In the genomic region with DNA sequence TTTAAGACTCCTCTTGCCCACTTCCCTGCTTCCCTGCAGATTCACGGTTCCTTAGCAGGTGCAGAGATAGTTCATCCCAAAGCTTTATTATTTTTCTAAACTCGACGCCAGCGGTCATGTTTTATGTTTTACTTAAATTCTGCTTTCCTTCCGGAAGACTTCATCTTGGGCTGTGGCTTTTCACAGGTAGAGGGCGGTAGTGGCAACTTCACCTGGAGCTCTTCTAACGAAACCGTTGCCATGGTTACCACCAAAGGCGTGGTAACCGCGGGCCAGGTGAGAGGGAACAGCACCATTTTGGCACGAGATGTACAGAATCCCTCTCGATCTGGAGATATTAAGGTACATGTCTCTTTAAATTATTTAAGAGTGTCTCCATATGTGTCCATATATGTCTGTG, we compare ENCODE assay signal across 11 mouse cellular contexts. TPM values are rescaled to one million over a fixed set of nuclear protein-coding genes. Genes with fewer than 3 reads are reported as not detected.
DNase-seq lines count a peak whose midpoint lies in the region; ATAC-seq and TF ChIP-seq lines count a peak whose summit lies in the region.
"Had no signal": no experiment of that assay in that cellular context is flagged by ENCODE, and none has a peak within 500 bp of the region (broad histone marks: within the 10 kb centered on the region; RNA-seq: fewer than 3 reads in every experiment).

No protein-coding gene starts in this region.

- H3K36me3 ChIP-seq in ES-Bruce4 (ENCODE audit: control insufficient read depth, insufficient read depth, low read length, poor library complexity, severe bottlenecking): no peaks in the 10 kb centered on the region
- no peaks in the 10 kb centered on the region for H3K36me3 ChIP-seq in lung, postnatal 0 days (ENCODE audit: insufficient read depth, low read length)
- H3K36me3 ChIP-seq: hindbrain, embryonic 13.5 days; liver, embryonic 15.5 days; neural tube, embryonic 12.5 days had no signal

- no peaks in the 10 kb centered on the region for H3K4me1 ChIP-seq in ES-Bruce4 (ENCODE audit: control insufficient read depth, insufficient read depth, low read length)
- H3K4me1 ChIP-seq in lung, postnatal 0 days (ENCODE audit: insufficient read depth, low read depth, low read length): peaks cover 5% of the 10 kb centered on the region; the same call in 1 of the 2 replicates
- H3K4me1 ChIP-seq: hindbrain, embryonic 13.5 days; liver, embryonic 15.5 days; neural tube, embryonic 12.5 days had no signal

- intact Hi-C loops in gastrocnemius, postnatal 14 days (cut with DNase I; ENCODE audit: low total_unique reads): no loop called here

- no peak overlapping the region for H3K9ac ChIP-seq in ES-Bruce4 (ENCODE audit: low read depth, poor library complexity, severe bottlenecking)
- no peak overlapping the region for H3K9ac ChIP-seq in lung, postnatal 0 days (replicated peaks; ENCODE audit: low read depth)
- H3K9ac ChIP-seq: hindbrain, embryonic 13.5 days; liver, embryonic 15.5 days; neural tube, embryonic 12.5 days had no signal

- H3K27me3 ChIP-seq in ES-Bruce4 (ENCODE audit: control insufficient read depth, insufficient read depth, low read length, poor library complexity, severe bottlenecking): no peaks in the 10 kb centered on the region
- H3K27me3 ChIP-seq in lung, postnatal 0 days (replicated peaks; ENCODE audit: insufficient read depth, low read length): no peaks in the 10 kb centered on the region
- H3K27me3 ChIP-seq: hindbrain, embryonic 13.5 days; liver, embryonic 15.5 days; neural tube, embryonic 12.5 days had no signal

- no peak for DNase-seq in layer of hippocampus, adult 2 months (ENCODE audit: low spot score in 2 of 2)
- no peak for DNase-seq in layer of hippocampus, postnatal 10 days (ENCODE audit: low spot score in 2 of 2)
- DNase-seq in brain, adult 2 months (ENCODE audit: low read depth, low spot score): peak; percentile 28
- peak; percentile 78 for DNase-seq in lung, postnatal 0 days (ENCODE audit: low spot score)
- DNase-seq in layer of hippocampus, adult 8-10 months (ENCODE audit: low spot score in 2 of 2): no peak
- no peak for DNase-seq in heart, adult 18-20 months
- DNase-seq in gastrocnemius, postnatal 14 days: no peak

- 33% methylated on average over 13 of the region's 13 CpGs for WGBS in lung, postnatal 0 days

- no peak overlapping the region for H3K4me3 ChIP-seq in layer of hippocampus, adult 2 months
- no peak overlapping the region for H3K4me3 ChIP-seq in ES-Bruce4 (ENCODE audit: low read depth, low read length)
- no peak overlapping the region for H3K4me3 ChIP-seq in lung, postnatal 0 days (ENCODE audit: low read depth, low read length)
- H3K4me3 ChIP-seq: hindbrain, embryonic 13.5 days; liver, embryonic 15.5 days; neural tube, embryonic 12.5 days had no signal

- no peak for TF ChIP-seq POLR2A in ES-Bruce4 (IDR thresholded peaks at IDR 0.05; ENCODE audit: insufficient read depth, low read length)

- no peak for TF ChIP-seq EP300 in ES-Bruce4 (IDR thresholded peaks at IDR 0.05; ENCODE audit: insufficient read depth, low read depth, low read length)
- TF ChIP-seq EP300 in lung, postnatal 0 days (IDR thresholded peaks at IDR 0.05): no peak

- H3K4me2 ChIP-seq in lung, postnatal 0 days (replicated peaks; ENCODE audit: low read depth, low read length): no peak overlapping the region
- H3K4me2 ChIP-seq: hindbrain, embryonic 13.5 days; liver, embryonic 15.5 days; neural tube, embryonic 12.5 days had no signal

- ATAC-seq in lung, postnatal 0 days: peak; percentile 25; the same call in 1 of the 2 replicates

- no peaks in the 10 kb centered on the region for H3K9me3 ChIP-seq in ES-Bruce4 (replicated peaks; ENCODE audit: control insufficient read depth, insufficient read depth, low read length, poor library complexity, severe bottlenecking)
- H3K9me3 ChIP-seq in lung, postnatal 0 days (ENCODE audit: low read length): no peaks in the 10 kb centered on the region
- H3K9me3 ChIP-seq: hindbrain, embryonic 13.5 days; liver, embryonic 15.5 days; neural tube, embryonic 12.5 days had no signal

- peak; percentile 45 for TF ChIP-seq CTCF in layer of hippocampus, adult 2 months (conservative IDR thresholded peaks at IDR 0.05)
- peak; percentile 58 for TF ChIP-seq CTCF in ES-Bruce4 (IDR thresholded peaks at IDR 0.05; ENCODE audit: low read depth, low read length)
- TF ChIP-seq CTCF in lung, postnatal 0 days (IDR thresholded peaks at IDR 0.05): peak; percentile 63

- no peak overlapping the region for H3K27ac ChIP-seq in layer of hippocampus, adult 2 months
- H3K27ac ChIP-seq in ES-Bruce4 (ENCODE audit: insufficient read depth, low read length): no peak overlapping the region
- no peak overlapping the region for H3K27ac ChIP-seq in lung, postnatal 0 days (ENCODE audit: low read length)
- H3K27ac ChIP-seq: hindbrain, embryonic 13.5 days; liver, embryonic 15.5 days; neural tube, embryonic 12.5 days had no signal

RNA-seq across cellular contexts. Expression of a gene that starts 32.7 kb away (rescaled TPM):
- under 1 TPM; 0.25 to 0.33 TPM for total RNA-seq in layer of hippocampus, adult 2 months (2021)
- under 1 TPM; 0.36 to 0.50 TPM for total RNA-seq in layer of hippocampus, postnatal 10 days (2021)
- polyA plus RNA-seq in ES-Bruce4 (2011; ENCODE audit: insufficient read depth, insufficient read length, low read depth, missing spikeins): 0.73 and 0.81 TPM in 2 replicates
- polyA plus RNA-seq in lung, postnatal 0 days (2015; fragmentation: Nextera tagmentation; extraction: Ambion mirVana): 0.10 and 0.17 TPM in 2 replicates
- under 1 TPM; 0.16 to 0.41 (median 0.32) TPM for total RNA-seq in layer of hippocampus, adult 8-10 months (2022)
- total RNA-seq in heart, adult 18-20 months (2021): under 1 TPM; 0.12 to 0.18 TPM
- under 1 TPM; 0.04 to 0.08 TPM for total RNA-seq in gastrocnemius, postnatal 14 days (2021)

Comparison
In these comparisons a context has a peak if more than half of its experiments do, and no peak if none do; other contexts are left out.
1. DNase-seq: peak in brain, adult 2 months (single experiment) and lung, postnatal 0 days (single experiment); none in layer of hippocampus, adult 2 months (0 of 2), layer of hippocampus, postnatal 10 days (0 of 2), layer of hippocampus, adult 8-10 months (0 of 2), heart, adult 18-20 months (0 of 2) and gastrocnemius, postnatal 14 days (single experiment).
2. Peak in every context shown above with its lines, with median percentiles within 50 percentile points of each other: CTCF ChIP-seq.